Mouse (Mus musculus) heart, embryonic 16.5 days (tissue): ENCODE results near the gene Gm13030. TPM values are rescaled to one million over a fixed set of nuclear protein-coding genes. Genes with fewer than 3 reads are reported as not detected.

ENCODE experiments used
- ATAC-seq: fragments of 200-750 bp; cut with Nextera tagmentation; replicated peaks from 2 replicates; pipeline ENCODE4 v1.8.0; 2017; ENCODE audit warnings: moderate number of reproducible peaks; ENCODE audit not compliant: insufficient read depth, low FRiP score; ENCODE audit errors: extremely low read depth
- H3K27ac ChIP-seq: fragments of 300-500 bp; sonication (generic); 2 replicates; pipeline ENCODE4 v1.5.1; 2014; ENCODE audit warnings: mild to moderate bottlenecking, low read length, control low read depth, moderate library complexity
- H3K27me3 ChIP-seq: fragments of 300-500 bp; sonication (generic); 2 replicates; pipeline ENCODE4 v1.6.1; 2014; ENCODE audit warnings: low read length, mixed read lengths; ENCODE audit not compliant: control insufficient read depth, insufficient read depth
- H3K36me3 ChIP-seq: fragments of 300-500 bp; sonication (generic); 2 replicates; pipeline ENCODE4 v1.6.1; 2014; ENCODE audit not compliant: control insufficient read depth, insufficient read depth
- H3K4me1 ChIP-seq: fragments of 300-500 bp; sonication (generic); 2 replicates; pipeline ENCODE4 v1.6.1; 2014; ENCODE audit warnings: low read length, mixed read lengths; ENCODE audit not compliant: control insufficient read depth, insufficient read depth
- H3K4me2 ChIP-seq: fragments of 300-500 bp; sonication (generic); 2 replicates; pipeline ENCODE4 v1.6.1; 2014; ENCODE audit warnings: low read depth, mild to moderate bottlenecking, control low read depth, low read length
- H3K4me3 ChIP-seq: fragments of 300-500 bp; sonication (generic); 2 replicates; pipeline ENCODE4 v1.5.1; 2014; ENCODE audit warnings: mild to moderate bottlenecking, control low read depth, low read length
- H3K9ac ChIP-seq: fragments of 300-500 bp; sonication (generic); 2 replicates; pipeline ENCODE4 v1.6.1; 2014; ENCODE audit warnings: low read length, control low read depth
- H3K9me3 ChIP-seq: fragments of 300-500 bp; sonication (generic); replicated peaks from 2 replicates; pipeline ENCODE4 v1.6.1; 2016; ENCODE audit warnings: low read length; ENCODE audit not compliant: control insufficient read depth
- WGBS: fragments of 180-500 bp; shearing (Covaris S2); extraction: QIAGEN DNeasy Blood & Tissue Kit; methylation state at CpG from one replicate; pipeline ENCODE4 v1.1.7; 2014; 5-methylcytosine and 5-hydroxymethylcytosine counted together
- polyA plus RNA-seq: library from polyadenylated mRNA; unstranded; fragments of >200 nt; fragmentation: Nextera tagmentation; extraction: Ambion mirVana; gene quantifications from 2 replicates; pipeline ENCODE4 v1.2.1, GENCODE M21; 2015

Gm13030 gene
- not detected in 2 replicates for polyA plus RNA-seq

DNA sequence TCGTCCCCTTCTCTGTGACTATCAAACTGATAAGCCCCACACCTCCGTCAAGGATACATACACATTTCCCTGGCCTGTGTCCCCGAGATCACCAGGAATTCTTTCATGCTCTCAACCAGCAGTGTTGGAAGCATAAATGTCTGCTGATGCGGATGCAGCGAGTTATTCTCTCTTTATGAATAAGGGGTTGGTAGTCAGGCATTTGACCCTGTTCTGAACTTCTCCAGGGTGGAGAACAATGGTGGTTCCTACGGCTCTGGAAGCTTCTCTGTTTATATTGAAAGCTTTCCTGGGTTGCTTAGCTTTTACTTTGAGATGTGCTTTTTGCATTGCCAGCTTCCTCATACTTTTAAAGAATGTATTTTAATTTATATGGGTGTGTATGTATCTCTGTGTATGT lies at the start of gene Gm13030:
Gm13030 (minus strand) TSS at position 101 of the 400 bp plus-strand sequence.
- Histone ChIP-seq H3K9ac (no peak within 1 kb of the TSS), H3K4me2 (no peak within 1 kb of the TSS), H3K36me3 (no peaks in the 10 kb centered on the region), H3K4me1 (no peaks in the 10 kb centered on the region), H3K27ac (no peak within 1 kb of the TSS), H3K4me3 (no peak within 1 kb of the TSS), H3K9me3 (peaks cover 6% of the 10 kb centered on the region; the same call in 1 of the 2 replicates), H3K27me3 (no peaks in the 10 kb centered on the region)
- ATAC-seq, result no peak
- WGBS, result 76% methylated on average over 6 of the region's 6 CpGs

DNA sequence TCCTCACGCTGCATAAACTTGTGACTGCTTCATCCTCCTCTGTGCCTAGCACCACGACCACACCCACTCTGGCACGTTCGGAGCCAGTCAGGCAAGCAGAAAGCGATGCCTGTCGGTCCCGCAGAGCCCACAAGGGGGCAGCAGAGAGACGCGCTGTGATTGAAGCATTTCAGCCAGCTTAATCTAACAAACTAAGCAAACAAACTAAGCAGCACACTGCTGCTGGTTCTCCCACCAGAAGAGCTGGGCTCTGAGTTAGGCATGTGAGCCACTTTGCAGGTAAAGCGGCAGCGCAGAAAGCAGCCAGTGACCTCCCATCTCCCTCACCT lies 48.3 kb upstream of the Gm13030 start:
- H3K9ac ChIP-seq, result no peak overlapping the region
- 0 out of 2 replicates have a peak, but pooled peaks have one; percentile 23 for ATAC-seq

DNA sequence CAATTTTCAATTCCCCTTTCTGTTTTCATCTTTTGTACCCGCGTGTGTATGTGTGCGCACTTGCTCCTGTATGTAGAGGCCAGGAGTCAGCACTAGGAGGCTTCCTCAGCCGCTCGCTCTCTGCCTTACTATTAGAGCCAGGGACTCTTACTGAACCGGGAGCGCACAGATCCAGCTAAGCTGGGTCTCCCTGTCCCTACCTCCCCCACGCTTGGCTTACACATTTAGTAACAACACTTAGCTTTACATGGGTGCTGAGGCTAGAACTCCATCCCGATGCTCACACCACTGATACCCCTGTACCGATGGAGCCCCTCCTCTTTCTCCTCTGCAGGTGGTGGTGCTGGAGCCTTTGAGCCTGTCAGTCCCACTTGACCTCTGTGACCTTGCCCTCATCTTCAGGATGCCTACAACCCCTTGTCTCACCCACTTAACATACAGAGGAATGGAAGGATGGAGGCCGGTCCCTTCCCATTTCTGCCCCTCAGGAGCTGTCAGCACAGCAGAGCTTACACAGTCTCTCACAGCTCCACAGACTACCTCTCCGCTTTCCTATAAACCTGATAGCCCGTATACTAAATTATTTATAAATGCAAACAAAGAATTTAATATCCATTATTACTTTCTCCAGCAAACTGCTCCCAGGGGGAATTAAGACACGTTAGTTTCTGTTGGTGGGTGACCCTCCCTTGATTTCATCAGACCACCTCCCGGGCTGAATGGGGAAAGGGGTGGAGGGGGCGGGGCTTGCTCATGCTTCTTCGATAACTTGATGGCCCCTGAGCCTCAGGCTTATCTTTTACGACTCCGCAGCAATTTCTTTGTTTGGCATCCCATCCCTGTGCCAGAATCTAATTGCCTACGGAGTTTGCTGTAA lies 47.7 kb upstream of the Gm13030 start:
- H3K27me3 ChIP-seq, result peaks cover 4% of the 10 kb centered on the region
- peaks cover 3% of the 10 kb centered on the region; the same call in 1 of the 2 replicates for H3K4me1 ChIP-seq
- H3K9ac ChIP-seq, result no peak overlapping the region
- H3K4me2 ChIP-seq, result peak overlapping the region; percentile 56
- H3K36me3 ChIP-seq, result no peaks in the 10 kb centered on the region
- H3K27ac ChIP-seq, result no peak overlapping the region
- H3K9me3 ChIP-seq, result 0 out of 2 replicates have a peak, but pooled peaks cover 2% of the 10 kb centered on the region
- WGBS, result 34% methylated on average over 20 of the region's 20 CpGs
- H3K4me3 ChIP-seq, result 0 out of 2 replicates have a peak overlapping the region, but pooled peaks have one; percentile 19
- ATAC-seq, result no peak

More for the DNA sequence above, 48.3 kb upstream of the Gm13030 start:
- under 1% methylated on average over 11 of the region's 11 CpGs for WGBS
- Histone ChIP-seq H3K27me3 (peaks cover 4% of the 10 kb centered on the region), H3K36me3 (no peaks in the 10 kb centered on the region), H3K4me3 (0 out of 2 replicates have a peak overlapping the region, but pooled peaks have one; percentile 19), H3K27ac (no peak overlapping the region), H3K4me2 (peak overlapping the region; percentile 56), H3K4me1 (peaks cover 3% of the 10 kb centered on the region; the same call in 1 of the 2 replicates), H3K9me3 (0 out of 2 replicates have a peak, but pooled peaks cover 2% of the 10 kb centered on the region)

DNA sequence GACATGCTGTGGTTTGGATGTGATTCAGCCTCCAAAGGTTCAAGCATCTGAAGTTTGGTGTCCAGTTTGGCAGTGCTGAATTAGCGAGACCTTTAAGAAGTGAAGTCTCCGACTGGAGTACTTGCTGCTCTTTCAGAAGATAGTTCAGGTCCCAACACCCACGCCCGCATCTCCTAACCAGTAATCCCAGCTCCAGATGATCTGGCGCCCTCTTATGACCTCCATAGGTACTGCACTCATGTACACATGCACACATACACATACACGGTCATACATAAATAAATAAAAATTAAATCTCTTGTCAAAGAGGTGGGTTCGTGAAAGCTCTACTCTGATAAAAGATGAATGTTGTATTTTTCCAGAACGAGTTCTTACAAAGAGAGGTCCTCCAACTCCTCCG lies 43.5 kb upstream of the Gm13030 start:
- H3K36me3 ChIP-seq, result no peaks in the 10 kb centered on the region
- no peak overlapping the region for H3K4me3 ChIP-seq
- H3K27ac ChIP-seq, result no peak overlapping the region
- no peak overlapping the region for H3K9ac ChIP-seq
- peaks cover 9% of the 10 kb centered on the region for H3K4me1 ChIP-seq
- H3K9me3 ChIP-seq, result 0 out of 2 replicates have a peak, but pooled peaks cover 2% of the 10 kb centered on the region
- H3K27me3 ChIP-seq, result peaks cover 4% of the 10 kb centered on the region
- no peak overlapping the region for H3K4me2 ChIP-seq
- 82% methylated on average over 9 of the region's 9 CpGs for WGBS
- ATAC-seq, result no peak

DNA sequence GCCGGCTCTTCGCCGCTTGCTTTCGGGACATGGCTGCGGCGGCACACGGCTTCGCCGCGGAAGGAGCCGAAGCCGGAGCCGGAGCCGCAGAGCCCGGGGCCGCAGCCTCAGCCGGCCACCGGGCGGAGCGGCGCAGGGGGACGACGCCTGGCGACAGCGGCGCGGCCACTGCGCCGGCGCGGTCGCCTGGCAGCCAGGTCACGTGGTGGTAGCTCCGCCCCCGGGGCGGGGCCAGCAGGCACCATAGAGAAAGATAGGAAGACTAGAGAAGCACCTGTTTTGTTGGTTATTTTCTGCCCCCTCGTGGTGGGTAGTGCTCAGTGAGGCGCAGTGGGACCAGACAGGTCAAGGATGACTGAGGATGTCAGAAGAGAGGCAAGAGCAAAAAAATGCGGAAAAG lies 40.0 kb upstream of the Gm13030 start, which contains the start of gene Otud3:
Otud3 (minus strand) TSS at position 149 of the 400 bp plus-strand sequence.
- Histone ChIP-seq H3K9me3 (0 out of 2 replicates have a peak, but pooled peaks cover 2% of the 10 kb centered on the region), H3K27ac (peak within 1 kb of the TSS; percentile 66; the same call in 1 of the 2 replicates), H3K27me3 (no peaks in the 10 kb centered on the region), H3K36me3 (no peaks in the 10 kb centered on the region), H3K4me3 (peak within 1 kb of the TSS; percentile 83), H3K4me2 (peak within 1 kb of the TSS; percentile 94), H3K4me1 (peaks cover 5% of the 10 kb centered on the region), H3K9ac (peak within 1 kb of the TSS; percentile 89)
- WGBS, result under 1% methylated on average over 39 of the region's 39 CpGs
- ATAC-seq, result peak; percentile 94

DNA sequence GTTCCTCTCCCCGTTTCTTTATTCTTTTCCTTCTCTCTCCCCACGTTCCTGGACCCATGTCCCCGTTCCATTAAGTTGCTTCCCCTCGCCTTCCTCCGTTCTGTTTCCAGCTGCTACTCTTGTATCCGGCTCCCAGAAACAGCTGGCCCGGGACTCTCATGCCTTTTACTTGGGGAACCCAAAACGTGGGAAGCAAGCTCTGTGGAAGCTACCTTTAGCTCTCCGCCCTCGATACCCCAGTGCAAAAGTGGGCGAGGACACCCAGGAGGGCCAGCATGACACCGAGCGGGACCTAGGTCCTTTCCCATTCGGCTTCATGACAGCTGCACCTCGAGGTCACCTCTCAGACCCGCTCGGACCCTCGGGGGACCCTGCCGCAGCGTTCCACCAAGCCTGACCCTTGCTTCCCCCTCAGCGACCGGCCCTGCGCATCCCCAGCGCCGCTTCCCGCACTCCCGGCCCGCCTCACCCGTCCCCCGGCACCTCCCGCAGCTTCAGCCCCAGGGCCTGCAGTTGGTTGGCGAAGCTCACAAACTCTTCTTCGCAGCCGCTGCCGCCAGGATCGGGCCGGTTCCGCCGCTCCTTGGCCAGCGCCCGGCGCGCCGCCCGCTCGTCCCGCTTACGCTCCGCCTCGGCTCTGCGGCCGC lies 39.5 kb upstream of the Gm13030 start:
- H3K36me3 ChIP-seq, result no peaks in the 10 kb centered on the region
- no peaks in the 10 kb centered on the region for H3K27me3 ChIP-seq
- H3K4me3 ChIP-seq, result peak overlapping the region; percentile 83
- H3K9ac ChIP-seq, result peak overlapping the region; percentile 89
- H3K4me1 ChIP-seq, result peaks cover 5% of the 10 kb centered on the region
- H3K9me3 ChIP-seq, result 0 out of 2 replicates have a peak, but pooled peaks cover 2% of the 10 kb centered on the region
- ATAC-seq, result peak; percentile 49
- WGBS, result under 1% methylated on average over 52 of the region's 52 CpGs
- H3K4me2 ChIP-seq, result peak overlapping the region; percentile 94
- peak overlapping the region; percentile 66; the same call in 1 of the 2 replicates for H3K27ac ChIP-seq

DNA sequence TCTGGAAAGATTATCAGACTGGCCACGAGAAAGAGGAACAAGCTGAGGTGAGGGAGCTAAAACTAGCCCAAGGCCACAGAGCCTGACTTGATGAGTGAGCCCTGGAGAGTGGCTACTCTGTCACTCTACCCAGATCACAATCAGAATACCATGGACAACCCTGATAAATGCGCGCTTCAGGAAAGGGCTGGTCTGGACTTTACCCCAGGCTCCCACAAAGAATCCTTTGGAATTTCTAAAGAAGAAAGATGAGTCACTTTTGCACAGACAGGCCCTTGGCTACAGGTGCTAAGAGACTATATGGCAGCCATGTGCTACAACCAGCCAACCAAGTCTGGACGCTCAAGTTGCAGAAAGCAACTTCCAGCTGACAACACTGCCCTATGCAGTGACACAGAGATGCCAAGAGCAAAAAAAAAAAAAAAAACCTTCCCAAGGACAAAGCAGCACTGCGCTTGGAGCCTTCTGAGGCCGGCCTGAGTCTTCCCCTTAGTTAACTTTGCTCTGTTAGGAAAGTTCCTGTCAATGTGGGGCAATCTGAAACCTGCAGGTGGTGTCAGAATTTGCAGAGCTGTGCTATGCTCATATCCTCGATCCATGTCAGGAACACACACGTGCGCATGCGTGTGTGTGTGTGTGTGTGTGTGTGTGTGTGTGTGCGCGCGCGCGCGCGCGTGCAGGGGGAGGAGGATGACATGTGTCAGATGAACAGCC lies 32.0 kb upstream of the Gm13030 start:
- WGBS, result 89% methylated on average over 18 of the region's 18 CpGs
- H3K9me3 ChIP-seq, result no peaks in the 10 kb centered on the region
- H3K36me3 ChIP-seq, result peaks cover 36% of the 10 kb centered on the region

DNA sequence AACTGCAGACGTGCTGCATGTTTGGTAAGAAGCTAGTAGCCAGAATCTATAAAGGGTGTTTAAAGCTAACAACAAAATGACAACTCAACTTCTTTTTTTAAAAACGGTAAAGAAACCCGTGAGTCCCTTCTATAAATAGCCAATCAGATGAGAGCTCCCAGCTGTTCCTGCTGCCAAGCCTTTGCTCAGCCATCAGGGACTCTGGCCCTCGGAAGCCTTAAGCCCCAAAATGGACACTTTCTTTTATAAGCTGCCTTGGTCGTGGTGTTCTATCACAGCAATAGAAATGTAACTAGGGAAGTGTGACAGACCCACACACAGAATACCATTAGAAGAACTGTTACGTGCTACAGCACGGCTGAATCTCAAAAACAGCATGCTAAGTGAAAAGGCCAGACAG lies 25.6 kb upstream of the Gm13030 start:
- Histone ChIP-seq H3K9ac (no peak overlapping the region), H3K9me3 (no peaks in the 10 kb centered on the region), H3K36me3 (peaks cover 29% of the 10 kb centered on the region), H3K4me1 (no peaks in the 10 kb centered on the region; the same call in 1 of the 2 replicates), H3K27me3 (no peaks in the 10 kb centered on the region), H3K27ac (no peak overlapping the region), H3K4me3 (no peak overlapping the region), H3K4me2 (no peak overlapping the region)
- WGBS, result 57% methylated on average over 7 of the region's 7 CpGs
- no peak for ATAC-seq

More for the DNA sequence above, 32.0 kb upstream of the Gm13030 start:
- Histone ChIP-seq H3K9ac (no peak overlapping the region), H3K4me3 (no peak overlapping the region), H3K27ac (no peak overlapping the region), H3K4me1 (no peaks in the 10 kb centered on the region), H3K4me2 (no peak overlapping the region), H3K27me3 (no peaks in the 10 kb centered on the region)
- ATAC-seq, result no peak
